Mouse (Mus musculus) neural tube, embryonic 14.5 days (tissue): ENCODE measurements around the gene Kctd20. TPM values are rescaled to one million over a fixed set of nuclear protein-coding genes. Genes with fewer than 3 reads are reported as not detected.

ENCODE experiments used
- ATAC-seq: fragments of 200-750 bp; cut with Nextera tagmentation; 2 replicates; pipeline ENCODE4 v1.8.0; 2017; ENCODE audit warnings: low read depth, mild to moderate bottlenecking, moderate TSS enrichment, moderate library complexity
- H3K27ac ChIP-seq: fragments of 300-500 bp; sonication (generic); 2 replicates; pipeline ENCODE4 v1.5.1; 2014; ENCODE audit warnings: low read depth, mild to moderate bottlenecking, control low read depth, low read length, moderate library complexity, mixed read lengths
- H3K27me3 ChIP-seq: fragments of 300-500 bp; sonication (generic); 2 replicates; pipeline ENCODE4 v1.6.1; 2014; ENCODE audit warnings: low read length; ENCODE audit not compliant: control insufficient read depth, insufficient read depth
- H3K36me3 ChIP-seq: fragments of 300-500 bp; sonication (generic); 2 replicates; pipeline ENCODE4 v1.6.1; 2014; ENCODE audit warnings: low read length, mixed read lengths; ENCODE audit not compliant: control insufficient read depth, insufficient read depth
- H3K4me1 ChIP-seq: fragments of 300-500 bp; sonication (generic); 2 replicates; pipeline ENCODE4 v1.6.1; 2014; ENCODE audit warnings: low read length; ENCODE audit not compliant: control insufficient read depth, insufficient read depth
- H3K4me2 ChIP-seq: fragments of 300-500 bp; sonication (generic); 2 replicates; pipeline ENCODE4 v1.6.1; 2014; ENCODE audit warnings: mild to moderate bottlenecking, low read depth, low read length, control low read depth
- H3K4me3 ChIP-seq: fragments of 300-500 bp; sonication (generic); 2 replicates; pipeline ENCODE4 v1.5.1; 2014; ENCODE audit warnings: low read depth, low read length, control low read depth, mixed read lengths
- H3K9ac ChIP-seq: fragments of 300-500 bp; sonication (generic); replicated peaks from 2 replicates; pipeline ENCODE4 v1.6.1; 2014; ENCODE audit warnings: low read depth, mild to moderate bottlenecking, control low read depth, low read length, mixed read lengths
- H3K9me3 ChIP-seq: fragments of 300-500 bp; sonication (generic); 2 replicates; pipeline ENCODE4 v1.6.1; 2016; ENCODE audit warnings: low read length; ENCODE audit not compliant: control insufficient read depth
- WGBS: fragments of 180-500 bp; shearing (Covaris S2); extraction: QIAGEN DNeasy Blood & Tissue Kit; methylation state at CpG from one replicate; pipeline ENCODE4 v1.1.7; 2014; 5-methylcytosine and 5-hydroxymethylcytosine counted together
- polyA plus RNA-seq: library from polyadenylated mRNA; unstranded; fragments of >200 nt; fragmentation: Nextera tagmentation; extraction: Ambion mirVana; gene quantifications from 2 replicates; pipeline ENCODE4 v1.2.1, GENCODE M21; 2014

The Kctd20 gene
- polyA plus RNA-seq, 1 experiment from 2014 or later = 66.6 TPM

DNA sequence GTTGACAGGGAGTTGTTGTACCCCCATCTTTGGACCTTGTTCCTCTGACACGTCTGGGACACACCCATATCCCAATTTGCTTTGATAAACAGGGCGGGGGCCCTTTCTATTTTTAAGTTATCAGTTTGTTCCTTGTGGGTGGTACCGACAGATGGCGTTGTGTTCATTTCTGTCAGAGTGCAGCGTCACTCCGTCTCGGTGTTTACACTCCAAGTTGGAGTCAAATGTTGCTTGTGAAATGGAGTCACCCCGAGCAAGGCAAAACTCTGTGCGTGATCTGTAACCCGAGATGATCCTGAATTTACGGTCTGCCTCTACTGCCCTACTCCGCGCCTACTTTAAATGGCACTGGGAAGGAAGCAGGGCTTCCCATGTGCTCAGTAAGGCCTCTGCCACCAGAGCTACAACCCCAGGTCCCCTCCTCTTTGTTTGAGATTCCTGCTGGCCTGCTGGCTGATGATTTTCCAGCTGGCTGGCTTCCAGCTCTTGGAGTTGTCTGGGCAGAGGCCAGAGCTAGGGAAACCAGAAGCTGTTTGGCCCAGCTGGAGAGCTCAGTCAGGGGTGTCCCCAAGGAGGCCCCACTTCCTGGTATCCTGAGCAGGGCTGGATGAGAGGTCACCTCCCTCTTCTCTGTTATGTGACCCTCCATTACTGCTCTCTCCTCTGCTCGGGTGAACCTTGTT, 21.2 kb upstream of the Kctd20 start:
- H3K4me2 ChIP-seq = no peak overlapping the region
- H3K4me1 ChIP-seq = no peaks in the 10 kb centered on the region
- H3K9me3 ChIP-seq = no peaks in the 10 kb centered on the region
- H3K27ac ChIP-seq = peak overlapping the region; percentile 44; the same call in 1 of the 2 replicates
- no peaks in the 10 kb centered on the region for H3K27me3 ChIP-seq
- 19% methylated on average over 14 of the region's 14 CpGs for WGBS
- no peak overlapping the region for H3K9ac ChIP-seq
- ATAC-seq = peak; percentile 68; the same call in 1 of the 2 replicates
- no peak overlapping the region for H3K4me3 ChIP-seq
- H3K36me3 ChIP-seq = no peaks in the 10 kb centered on the region

GRCm38 (mm10) chr17:28931436-28932211, 20.1 kb upstream of the Kctd20 start:
- no peak for ATAC-seq
- H3K9ac ChIP-seq = no peak overlapping the region
- H3K4me1 ChIP-seq = no peaks in the 10 kb centered on the region
- no peak overlapping the region for H3K4me2 ChIP-seq
- H3K36me3 ChIP-seq = no peaks in the 10 kb centered on the region
- H3K27ac ChIP-seq = no peak overlapping the region
- H3K27me3 ChIP-seq = no peaks in the 10 kb centered on the region
- H3K4me3 ChIP-seq = no peak overlapping the region
- 92% methylated on average over 18 of the region's 18 CpGs for WGBS
- no peaks in the 10 kb centered on the region for H3K9me3 ChIP-seq

DNA sequence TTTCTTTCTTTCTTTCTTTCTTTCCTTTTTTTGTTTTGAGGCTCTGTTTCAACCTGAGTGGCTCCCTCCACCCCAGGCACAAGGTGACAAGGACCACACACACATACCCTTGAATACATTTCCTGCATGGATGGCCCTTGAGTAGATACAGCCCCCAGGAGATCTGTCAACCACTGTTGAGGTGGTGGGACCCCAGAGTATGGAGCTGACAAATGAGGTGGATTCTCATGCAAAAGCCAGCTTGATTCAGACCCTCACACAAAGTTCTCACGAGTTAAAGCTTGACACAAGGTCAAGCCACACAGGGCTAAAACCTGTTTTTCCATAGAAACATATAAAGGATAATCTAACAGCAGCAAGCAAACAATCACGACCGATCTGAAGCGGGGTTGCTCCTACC, 19.5 kb upstream of the Kctd20 start:
- Histone ChIP-seq H3K27ac (no peak overlapping the region), H3K9ac (no peak overlapping the region), H3K4me1 (no peaks in the 10 kb centered on the region), H3K9me3 (no peaks in the 10 kb centered on the region), H3K27me3 (no peaks in the 10 kb centered on the region), H3K4me2 (no peak overlapping the region), H3K36me3 (no peaks in the 10 kb centered on the region), H3K4me3 (no peak overlapping the region)
- 88% methylated on average over 4 of the region's 4 CpGs for WGBS
- ATAC-seq = no peak

- H3K27me3 ChIP-seq = no peaks in the 10 kb centered on the region
- H3K9me3 ChIP-seq = no peaks in the 10 kb centered on the region
- no peaks in the 10 kb centered on the region for H3K4me1 ChIP-seq
- no peak overlapping the region for H3K4me3 ChIP-seq
- H3K27ac ChIP-seq = no peak overlapping the region
- ATAC-seq = no peak
- WGBS = 75% methylated on average over 19 of the region's 19 CpGs
- H3K9ac ChIP-seq = no peak overlapping the region
- no peak overlapping the region for H3K4me2 ChIP-seq
- H3K36me3 ChIP-seq = no peaks in the 10 kb centered on the region
Measured at GRCm38 (mm10) chr17:28934120-28934916, 17.4 kb upstream of the Kctd20 start.

DNA sequence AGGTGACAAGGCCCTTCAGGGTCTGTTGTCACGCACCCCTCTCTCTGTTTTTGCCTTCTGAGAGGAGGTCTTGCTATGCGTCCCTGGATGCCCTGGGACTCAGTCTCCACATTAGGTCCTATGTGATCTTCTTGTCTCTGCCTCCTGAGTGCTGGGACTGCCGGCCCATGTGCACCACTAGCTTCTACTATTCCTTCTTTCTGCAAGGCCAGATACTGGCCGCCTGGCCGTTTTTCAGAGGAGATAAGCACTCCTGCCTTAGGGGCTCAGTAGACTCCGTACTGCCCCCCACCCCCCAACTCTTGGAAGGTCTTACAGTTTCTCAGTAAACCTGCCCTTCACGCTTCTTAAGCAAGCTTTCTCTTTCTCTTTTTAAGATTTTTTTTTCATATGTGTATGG, 15.6 kb upstream of the Kctd20 start:
- H3K9ac ChIP-seq = no peak overlapping the region
- ATAC-seq = no peak
- H3K27ac ChIP-seq = no peak overlapping the region
- H3K4me3 ChIP-seq = no peak overlapping the region
- no peaks in the 10 kb centered on the region for H3K9me3 ChIP-seq
- H3K27me3 ChIP-seq = no peaks in the 10 kb centered on the region
- no peaks in the 10 kb centered on the region for H3K4me1 ChIP-seq
- 93% methylated on average over 7 of the region's 7 CpGs for WGBS
- no peaks in the 10 kb centered on the region for H3K36me3 ChIP-seq
- no peak overlapping the region for H3K4me2 ChIP-seq

DNA sequence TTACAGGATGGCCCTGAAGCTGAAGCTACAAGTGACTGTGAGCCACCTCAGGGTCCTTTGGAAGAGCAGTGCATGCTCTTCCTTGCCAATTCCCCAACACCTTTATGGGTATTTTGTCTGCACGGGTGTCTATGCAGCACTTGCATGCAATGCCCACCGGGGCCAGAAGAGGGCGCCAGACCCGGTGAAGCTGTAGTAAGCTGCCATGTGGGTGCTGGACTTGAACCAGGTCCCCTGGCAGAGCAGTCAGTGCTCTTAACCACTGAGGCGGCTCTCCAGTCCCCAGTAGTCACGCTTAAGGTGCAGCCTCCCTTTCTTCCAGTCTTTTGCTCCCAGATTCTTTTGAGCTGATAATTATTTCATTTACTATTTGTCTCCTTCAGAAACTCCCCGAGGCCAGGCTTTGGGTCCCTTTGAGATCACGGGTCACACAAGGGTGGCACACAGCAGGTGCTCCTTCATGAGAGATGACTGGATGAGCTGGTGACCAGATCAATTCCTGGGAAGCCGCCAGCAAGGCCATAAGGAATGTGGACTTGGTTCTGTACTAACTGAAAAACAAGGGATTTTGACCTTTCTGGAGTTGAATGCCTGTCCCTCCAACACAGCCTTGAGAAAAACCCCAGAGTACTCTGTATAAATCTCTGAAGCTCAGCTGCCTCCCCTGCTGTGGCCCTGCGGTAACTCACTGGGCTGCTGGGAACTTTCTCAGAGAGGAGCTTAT, 15.0 kb upstream of the Kctd20 start:
- no peaks in the 10 kb centered on the region for H3K27me3 ChIP-seq
- H3K36me3 ChIP-seq = no peaks in the 10 kb centered on the region
- H3K4me2 ChIP-seq = no peak overlapping the region
- no peak overlapping the region for H3K27ac ChIP-seq
- no peaks in the 10 kb centered on the region for H3K4me1 ChIP-seq
- no peak for ATAC-seq
- no peaks in the 10 kb centered on the region for H3K9me3 ChIP-seq
- WGBS = 79% methylated on average over 10 of the region's 10 CpGs
- H3K4me3 ChIP-seq = no peak overlapping the region
- no peak overlapping the region for H3K9ac ChIP-seq

- Histone ChIP-seq H3K36me3 (no peaks in the 10 kb centered on the region), H3K9ac (no peak overlapping the region), H3K27me3 (no peaks in the 10 kb centered on the region), H3K27ac (no peak overlapping the region), H3K4me2 (no peak overlapping the region), H3K4me3 (no peak overlapping the region), H3K9me3 (no peaks in the 10 kb centered on the region), H3K4me1 (no peaks in the 10 kb centered on the region)
- 87% methylated on average over 25 of the region's 25 CpGs for WGBS
- no peak for ATAC-seq
Measured at GRCm38 (mm10) chr17:28940776-28941555, 10.8 kb upstream of the Kctd20 start.

DNA sequence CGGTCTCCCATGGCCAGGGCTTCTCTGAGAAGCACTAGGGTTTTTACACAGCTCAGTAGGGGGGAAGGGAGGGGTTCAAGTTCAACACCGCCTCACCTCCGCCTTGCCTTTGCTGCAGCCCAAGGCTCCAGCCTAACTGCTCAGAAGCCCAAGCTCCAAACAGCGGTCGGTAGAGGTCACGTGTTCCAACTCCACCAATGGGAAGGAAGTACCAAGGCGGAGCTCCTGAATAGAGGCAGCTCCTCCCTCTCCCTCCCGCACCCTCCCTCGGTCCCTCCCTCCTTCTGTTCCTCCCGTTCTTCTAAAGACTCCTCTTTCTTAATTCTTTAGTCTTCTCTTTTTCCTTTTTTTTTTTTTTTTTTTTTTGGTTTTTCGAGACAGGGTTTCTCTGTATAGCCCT, 9.6 kb upstream of the Kctd20 start:
- H3K36me3 ChIP-seq = no peaks in the 10 kb centered on the region
- H3K27me3 ChIP-seq = no peaks in the 10 kb centered on the region
- no peaks in the 10 kb centered on the region for H3K4me1 ChIP-seq
- H3K9me3 ChIP-seq = no peaks in the 10 kb centered on the region
- no peak overlapping the region for H3K9ac ChIP-seq
- no peak overlapping the region for H3K4me2 ChIP-seq
- H3K4me3 ChIP-seq = no peak overlapping the region
- no peak for ATAC-seq
- 72% methylated on average over 10 of the region's 11 CpGs for WGBS
- H3K27ac ChIP-seq = no peak overlapping the region
